Comparison of ENCODE assay signal across 14 mouse cellular contexts in the genomic region with DNA sequence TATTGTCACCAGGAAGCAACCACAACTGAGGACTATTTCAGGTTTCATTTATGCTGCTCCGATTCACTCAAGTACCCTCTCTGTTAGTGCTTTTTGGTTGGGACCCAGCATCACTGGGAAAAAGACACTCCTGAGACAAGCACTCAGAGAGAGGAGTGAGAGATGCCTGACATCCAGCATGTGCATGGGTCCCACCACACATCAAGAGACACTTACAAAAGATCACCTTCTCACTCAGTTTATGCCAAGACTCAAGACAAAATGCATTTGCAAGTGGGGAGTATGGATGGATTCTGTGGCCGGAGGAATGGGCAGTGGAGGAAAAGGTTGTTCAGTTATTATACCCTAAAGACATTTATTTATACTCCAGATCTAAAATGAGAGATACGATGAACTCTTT.
DNase-seq lines count a peak whose midpoint lies in the region; ATAC-seq and TF ChIP-seq lines count a peak whose summit lies in the region.
"Had no signal": no experiment of that assay in that cellular context is flagged by ENCODE, and none has a peak within 500 bp of the region (broad histone marks: within the 10 kb centered on the region; RNA-seq: fewer than 3 reads in every experiment).

No protein-coding gene starts in this region.

- peak overlapping the region; percentile 71 for H3K4me2 ChIP-seq in midbrain, embryonic 14.5 days (ENCODE audit: low read length)
- H3K4me2 ChIP-seq in liver, embryonic 12.5 days, result no peak overlapping the region
- H3K4me2 ChIP-seq: intestine, embryonic 15.5 days; limb, embryonic 12.5 days had no signal

- H3K36me3 ChIP-seq in hindbrain, embryonic 10.5 days, result no peaks in the 10 kb centered on the region
- no peaks in the 10 kb centered on the region for H3K36me3 ChIP-seq in midbrain, embryonic 14.5 days (ENCODE audit: control insufficient read depth, insufficient read depth, low read length)
- no peaks in the 10 kb centered on the region for H3K36me3 ChIP-seq in liver, embryonic 12.5 days
- H3K36me3 ChIP-seq: heart, embryonic 13.5 days; intestine, embryonic 15.5 days; limb, embryonic 12.5 days had no signal

- peak overlapping the region; percentile 85 for H3K9ac ChIP-seq in midbrain, embryonic 14.5 days (replicated peaks; ENCODE audit: low read length)
- H3K9ac ChIP-seq in liver, embryonic 12.5 days, result no peak overlapping the region
- H3K9ac ChIP-seq: heart, embryonic 13.5 days; intestine, embryonic 15.5 days; limb, embryonic 12.5 days had no signal

- H3K9me3 ChIP-seq in hindbrain, embryonic 10.5 days, result no peaks in the 10 kb centered on the region
- no peaks in the 10 kb centered on the region for H3K9me3 ChIP-seq in midbrain, embryonic 14.5 days (ENCODE audit: control insufficient read depth, low read length)
- H3K9me3 ChIP-seq in liver, embryonic 12.5 days (replicated peaks), result no peaks in the 10 kb centered on the region
- H3K9me3 ChIP-seq: heart, embryonic 13.5 days; intestine, embryonic 15.5 days; limb, embryonic 12.5 days had no signal

- WGBS in cerebellum, adult 2 months, result 12% methylated on average over 3 of the region's 3 CpGs
- WGBS in hindbrain, embryonic 10.5 days, result 60% methylated on average over 3 of the region's 3 CpGs
- WGBS in midbrain, embryonic 14.5 days, result 30% methylated on average over 3 of the region's 3 CpGs
- WGBS in liver, embryonic 12.5 days (ENCODE audit: insufficient replicate concordance), result 70% methylated on average over 3 of the region's 3 CpGs

- TF ChIP-seq CTCF in cerebellum, adult 2 months (IDR thresholded peaks at IDR 0.05; ENCODE audit: borderline replicate concordance, insufficient read depth, low read depth, low read length), result no peak
- no peak for TF ChIP-seq CTCF in brain, embryonic 14.5 days (IDR thresholded peaks at IDR 0.05; ENCODE audit: borderline replicate concordance, extremely low read depth, insufficient read depth, insufficient read length)

- H3K27ac ChIP-seq in cerebellum, adult 2 months (ENCODE audit: insufficient read depth, low read length), result no peak overlapping the region
- peak overlapping the region; percentile 92 for H3K27ac ChIP-seq in hindbrain, embryonic 10.5 days
- H3K27ac ChIP-seq in midbrain, embryonic 14.5 days (replicated peaks; ENCODE audit: low read depth, low read length), result peak overlapping the region; percentile 96
- H3K27ac ChIP-seq in liver, embryonic 12.5 days, result no peak overlapping the region
- H3K27ac ChIP-seq: heart, embryonic 13.5 days; intestine, embryonic 15.5 days; limb, embryonic 12.5 days had no signal

- TF ChIP-seq POLR2A in cerebellum, adult 2 months (IDR thresholded peaks at IDR 0.05; ENCODE audit: borderline replicate concordance, insufficient read depth, low read length), result no peak
- no peak for TF ChIP-seq POLR2A in brain, embryonic 14.5 days (IDR thresholded peaks at IDR 0.05; ENCODE audit: borderline replicate concordance, extremely low read depth, insufficient read depth, insufficient read length, poor library complexity, severe bottlenecking)

- no peak for ATAC-seq in midbrain, embryonic 14.5 days (ENCODE audit: low FRiP score, low TSS enrichment)
- no peak for ATAC-seq in liver, embryonic 12.5 days
- ATAC-seq: intestine, embryonic 15.5 days had no signal

- peaks cover 2% of the 10 kb centered on the region for H3K4me1 ChIP-seq in cerebellum, adult 2 months (ENCODE audit: control insufficient read depth, insufficient read depth, low read length)
- H3K4me1 ChIP-seq in hindbrain, embryonic 10.5 days (replicated peaks), result peaks cover 60% of the 10 kb centered on the region
- H3K4me1 ChIP-seq in midbrain, embryonic 14.5 days (ENCODE audit: control insufficient read depth, insufficient read depth, low read length), result peaks cover 32% of the 10 kb centered on the region
- H3K4me1 ChIP-seq in liver, embryonic 12.5 days, result no peaks in the 10 kb centered on the region
- H3K4me1 ChIP-seq: intestine, embryonic 15.5 days had no signal

- DNase-seq in cerebellum, adult 2 months, result no peak
- no peak for DNase-seq in cerebellum, adult 8-10 months
- peak; percentile 77 for DNase-seq in brain, embryonic 14.5 days (ENCODE audit: low read depth)
- DNase-seq in hindbrain, embryonic 10.5 days (ENCODE audit: low spot score), result peak; percentile 12
- DNase-seq in midbrain, embryonic 14.5 days, result peak; percentile 50
- no peak for DNase-seq in lung, adult 18-20 months
- no peak for DNase-seq in Muller cell, postnatal 12 days (ENCODE audit: inconsistent ontology term)
- DNase-seq: gastrocnemius, postnatal 25 days; layer of hippocampus, adult 9-11 months; lung, adult 2 months had no signal

- peak overlapping the region; percentile 52 for H3K4me3 ChIP-seq in cerebellum, adult 2 months (replicated peaks; ENCODE audit: insufficient read depth, low read depth, low read length)
- H3K4me3 ChIP-seq in hindbrain, embryonic 10.5 days, result peak overlapping the region; percentile 59
- peak overlapping the region; percentile 50 for H3K4me3 ChIP-seq in midbrain, embryonic 14.5 days (replicated peaks; ENCODE audit: low read depth, low read length)
- H3K4me3 ChIP-seq in liver, embryonic 12.5 days, result no peak overlapping the region
- H3K4me3 ChIP-seq: heart, embryonic 13.5 days; intestine, embryonic 15.5 days; limb, embryonic 12.5 days had no signal

- no peaks in the 10 kb centered on the region for H3K27me3 ChIP-seq in cerebellum, adult 2 months (ENCODE audit: control insufficient read depth, insufficient read depth, low read length)
- H3K27me3 ChIP-seq in hindbrain, embryonic 10.5 days (ENCODE audit: insufficient read depth, poor library complexity, severe bottlenecking), result no peaks in the 10 kb centered on the region
- H3K27me3 ChIP-seq in midbrain, embryonic 14.5 days (ENCODE audit: control insufficient read depth, insufficient read depth, low read length), result no peaks in the 10 kb centered on the region
- no peaks in the 10 kb centered on the region for H3K27me3 ChIP-seq in liver, embryonic 12.5 days (replicated peaks)
- H3K27me3 ChIP-seq: heart, embryonic 13.5 days; intestine, embryonic 15.5 days; limb, embryonic 12.5 days had no signal

Comparison
In these comparisons a context has a peak if more than half of its experiments do, and no peak if none do; other contexts are left out.
1. DNase-seq: peak in brain, embryonic 14.5 days (single experiment), hindbrain, embryonic 10.5 days (single experiment) and midbrain, embryonic 14.5 days (single experiment); none in cerebellum, adult 2 months (0 of 2), cerebellum, adult 8-10 months (single experiment), lung, adult 18-20 months (0 of 2) and Muller cell, postnatal 12 days (single experiment).
2. H3K27ac ChIP-seq: peak in hindbrain, embryonic 10.5 days (single experiment) and midbrain, embryonic 14.5 days (single experiment); none in cerebellum, adult 2 months (single experiment) and liver, embryonic 12.5 days (single experiment).